Mouse (Mus musculus): ENCODE measurements around the gene Exosc9. TPM values are rescaled to one million over a fixed set of nuclear protein-coding genes. Genes with fewer than 3 reads are reported as not detected.
A peak's percentile ranks its signal among the peaks of the same experiment; 100 is the strongest.

The Exosc9 gene
- polyA plus RNA-seq, 1 experiment from 2014 or later = 24.8 TPM

DNA sequence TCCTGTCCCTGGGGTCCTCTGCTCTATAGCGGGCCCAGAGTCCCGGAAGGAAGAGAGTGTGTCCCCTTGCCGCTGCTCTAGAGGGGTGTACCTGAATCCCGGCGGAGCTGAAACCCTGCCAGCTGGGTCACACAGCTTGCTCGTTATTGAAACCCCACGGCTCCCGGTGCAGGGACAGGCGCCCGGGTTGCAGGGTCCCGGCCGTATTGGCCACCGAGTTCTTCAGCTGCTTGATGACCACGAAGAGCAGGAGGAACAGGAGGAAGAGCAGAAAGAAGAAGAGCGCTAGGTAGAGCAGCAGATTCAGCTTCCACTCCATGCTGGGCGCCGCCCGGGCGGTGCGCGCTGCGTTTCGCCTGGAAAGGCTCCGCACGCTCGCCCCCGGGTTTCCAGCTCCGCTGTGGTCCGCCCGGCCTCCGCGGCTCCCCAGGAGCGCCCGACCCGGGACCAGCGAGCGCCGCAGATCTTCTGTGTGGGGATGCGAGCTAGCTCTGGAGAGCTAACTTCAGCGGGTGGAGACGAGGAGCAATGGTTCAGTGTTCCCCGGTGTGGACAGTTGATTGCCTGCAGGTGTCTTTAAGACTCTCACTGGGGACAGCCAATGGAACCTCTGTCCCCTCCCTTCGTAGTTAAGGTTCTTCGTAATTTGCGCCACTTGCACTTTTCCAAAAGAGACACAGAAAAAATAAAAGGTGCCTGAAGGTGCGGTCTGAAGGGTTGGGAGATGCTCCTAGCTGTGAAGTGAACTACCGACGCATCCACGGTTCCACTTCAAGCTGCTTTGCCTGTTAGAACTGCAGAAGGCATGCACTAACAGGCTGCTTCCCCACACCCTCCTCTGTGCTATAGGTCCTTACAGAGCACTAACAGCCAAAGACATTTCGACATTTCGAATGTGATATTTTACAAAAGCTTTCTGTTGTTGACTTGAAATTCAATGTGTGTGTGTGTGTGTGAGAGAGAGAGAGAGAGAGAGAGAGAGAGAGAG is 31.0 kb upstream of the Exosc9 start, which contains the start of gene Gm11549:
TSS of gene Gm11549 (minus strand) at position 741 of the 988 bp plus-strand sequence.
- ATAC-seq = no peak

DNA sequence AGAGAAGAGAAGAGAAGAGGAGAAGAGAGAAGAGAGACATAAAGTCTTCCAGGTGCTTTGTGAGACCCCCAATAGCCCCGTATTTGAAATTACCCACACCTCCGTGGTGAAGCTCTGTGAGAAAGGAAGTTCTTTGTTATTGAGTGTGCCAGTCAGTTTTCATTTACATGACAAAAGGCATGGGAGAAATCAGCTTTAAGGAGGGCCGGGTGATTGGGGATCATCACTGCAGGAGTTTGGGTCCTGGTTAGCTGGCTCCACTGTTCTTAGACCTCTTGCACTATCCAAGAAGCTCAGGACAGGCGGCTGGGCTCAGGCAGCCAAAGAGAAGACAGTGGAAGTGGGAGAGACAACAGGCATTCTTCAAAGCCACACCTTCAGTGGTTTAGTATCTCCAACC is 30.3 kb upstream of the Exosc9 start:
- H3K9me3 ChIP-seq (ENCODE audit: low read length) = no peaks in the 10 kb centered on the region
- DNase-seq (no peak), ATAC-seq (no peak)
- no peak overlapping the region for H3K4me3 ChIP-seq (ENCODE audit: low read depth, low read length)
- H3K27me3 ChIP-seq (ENCODE audit: insufficient read depth, low read length) = peaks cover 23% of the 10 kb centered on the region
- no peak overlapping the region for H3K9ac ChIP-seq (replicated peaks)
- H3K27ac ChIP-seq (ENCODE audit: low read depth) = no peak overlapping the region
- no peak for TF ChIP-seq CTCF (IDR thresholded peaks at IDR 0.05; ENCODE audit: low read depth)
- no peak for TF ChIP-seq EP300 (IDR thresholded peaks at IDR 0.05; ENCODE audit: low read depth)
- no peaks in the 10 kb centered on the region for H3K36me3 ChIP-seq (replicated peaks; ENCODE audit: insufficient read depth, low read length)
- H3K4me1 ChIP-seq (ENCODE audit: insufficient read depth) = no peaks in the 10 kb centered on the region
- 13% methylated on average over 4 of the region's 4 CpGs for whole genome bisulfite sequencing (ENCODE audit: insufficient replicate concordance)
- no peak overlapping the region for H3K4me2 ChIP-seq (ENCODE audit: low read depth, low read length)

More for the DNA sequence above, 31.0 kb upstream of the Exosc9 start, which contains the start of gene Gm11549:
- DNase-seq = peak; percentile 20
- H3K27me3 ChIP-seq (ENCODE audit: insufficient read depth, low read length) = peaks cover 23% of the 10 kb centered on the region
- 3% methylated on average over 51 of the region's 51 CpGs for WGBS (ENCODE audit: insufficient replicate concordance)
- peak within 1 kb of the TSS; percentile 45 for H3K4me3 ChIP-seq (ENCODE audit: low read depth, low read length)
- H3K4me1 ChIP-seq (ENCODE audit: insufficient read depth) = no peaks in the 10 kb centered on the region
- no peak within 1 kb of the TSS for H3K27ac ChIP-seq (ENCODE audit: low read depth)
- no peaks in the 10 kb centered on the region for H3K9me3 ChIP-seq (ENCODE audit: low read length)
- TF ChIP-seq CTCF (IDR thresholded peaks at IDR 0.05; ENCODE audit: low read depth) = no peak
- no peak for TF ChIP-seq EP300 (IDR thresholded peaks at IDR 0.05; ENCODE audit: low read depth)
- H3K4me2 ChIP-seq (ENCODE audit: low read depth, low read length) = peak within 1 kb of the TSS; percentile 72
- no peak within 1 kb of the TSS for H3K9ac ChIP-seq (replicated peaks)
- H3K36me3 ChIP-seq (replicated peaks; ENCODE audit: insufficient read depth, low read length) = no peaks in the 10 kb centered on the region

DNA sequence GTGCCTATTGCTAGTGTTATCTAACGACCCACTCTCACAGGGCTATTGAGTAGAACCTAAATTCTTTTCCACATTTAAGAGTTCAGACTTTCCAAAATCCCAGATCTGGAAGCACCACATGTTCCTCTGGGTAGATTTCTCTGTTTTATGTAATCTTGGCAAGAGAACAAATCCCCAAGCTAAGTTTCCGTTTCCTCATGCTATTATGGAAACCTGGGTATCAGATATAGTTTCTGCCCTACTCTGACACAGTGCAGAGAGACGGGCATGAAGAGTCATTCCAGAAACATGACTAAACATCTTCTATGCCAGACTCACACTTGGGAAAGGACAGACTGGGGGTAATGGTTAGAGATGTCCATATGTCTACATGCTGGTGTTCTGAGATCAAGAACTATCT is 27.9 kb upstream of the Exosc9 start:
- H3K27me3 ChIP-seq (ENCODE audit: insufficient read depth, low read length) = peaks cover 23% of the 10 kb centered on the region
- no peaks in the 10 kb centered on the region for H3K4me1 ChIP-seq (ENCODE audit: insufficient read depth)
- no peak overlapping the region for H3K4me3 ChIP-seq (ENCODE audit: low read depth, low read length)
- no peak overlapping the region for H3K9ac ChIP-seq (replicated peaks)
- TF ChIP-seq CTCF (IDR thresholded peaks at IDR 0.05; ENCODE audit: low read depth) (no peak), EP300 (IDR thresholded peaks at IDR 0.05; ENCODE audit: low read depth) (no peak)
- DNase-seq (no peak), ATAC-seq (no peak)
- 66% methylated on average over 3 of the region's 3 CpGs for WGBS (ENCODE audit: insufficient replicate concordance)
- H3K36me3 ChIP-seq (replicated peaks; ENCODE audit: insufficient read depth, low read length) = no peaks in the 10 kb centered on the region
- no peak overlapping the region for H3K4me2 ChIP-seq (ENCODE audit: low read depth, low read length)
- H3K9me3 ChIP-seq (ENCODE audit: low read length) = no peaks in the 10 kb centered on the region
- no peak overlapping the region for H3K27ac ChIP-seq (ENCODE audit: low read depth)

DNA sequence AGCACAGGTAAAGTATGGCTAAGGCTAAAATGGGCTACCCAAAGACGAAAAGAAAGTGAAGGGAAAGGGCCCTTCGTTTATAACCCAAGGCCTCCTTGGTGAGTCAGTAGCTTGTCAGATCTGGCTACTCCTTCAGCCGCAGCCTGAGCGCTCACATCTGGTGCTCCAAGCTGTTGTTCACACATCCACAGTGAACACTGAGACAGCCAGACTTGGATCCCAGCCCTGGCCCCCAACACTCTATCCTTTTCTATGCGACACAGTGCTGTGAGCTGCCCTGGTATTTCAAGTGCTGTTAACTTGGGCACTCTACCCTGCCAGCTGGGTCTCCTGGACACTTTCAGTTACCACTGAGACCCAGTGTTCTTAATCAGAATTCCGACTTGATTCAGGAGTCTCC is 22.1 kb upstream of the Exosc9 start:
- no peak overlapping the region for H3K27ac ChIP-seq (ENCODE audit: low read depth)
- H3K4me3 ChIP-seq (ENCODE audit: low read depth, low read length) = no peak overlapping the region
- ATAC-seq = no peak
- H3K36me3 ChIP-seq (replicated peaks; ENCODE audit: insufficient read depth, low read length) = no peaks in the 10 kb centered on the region
- H3K9me3 ChIP-seq (ENCODE audit: low read length) = no peaks in the 10 kb centered on the region
- H3K27me3 ChIP-seq (ENCODE audit: insufficient read depth, low read length) = no peaks in the 10 kb centered on the region
- peaks cover 8% of the 10 kb centered on the region for H3K4me1 ChIP-seq (ENCODE audit: insufficient read depth)
- H3K4me2 ChIP-seq (ENCODE audit: low read depth, low read length) = no peak overlapping the region
- no peak overlapping the region for H3K9ac ChIP-seq (replicated peaks)
- WGBS (ENCODE audit: insufficient replicate concordance) = 82% methylated on average over 6 of the region's 6 CpGs
- no peak for DNase-seq
- no peak for TF ChIP-seq CTCF (IDR thresholded peaks at IDR 0.05; ENCODE audit: low read depth)
- TF ChIP-seq EP300 (IDR thresholded peaks at IDR 0.05; ENCODE audit: low read depth) = no peak

GRCm38 (mm10) chr3:36530781-36531180 is 21.6 kb upstream of the Exosc9 start:
- Histone ChIP-seq H3K4me1 (ENCODE audit: insufficient read depth) (peaks cover 8% of the 10 kb centered on the region), H3K36me3 (replicated peaks; ENCODE audit: insufficient read depth, low read length) (no peaks in the 10 kb centered on the region), H3K4me2 (ENCODE audit: low read depth, low read length) (no peak overlapping the region), H3K27me3 (ENCODE audit: insufficient read depth, low read length) (no peaks in the 10 kb centered on the region), H3K9ac (replicated peaks) (no peak overlapping the region), H3K9me3 (ENCODE audit: low read length) (no peaks in the 10 kb centered on the region), H3K27ac (ENCODE audit: low read depth) (no peak overlapping the region), H3K4me3 (ENCODE audit: low read depth, low read length) (no peak overlapping the region)
- DNase-seq (no peak), ATAC-seq (no peak)
- no peak for TF ChIP-seq CTCF (IDR thresholded peaks at IDR 0.05; ENCODE audit: low read depth)
- no peak for TF ChIP-seq EP300 (IDR thresholded peaks at IDR 0.05; ENCODE audit: low read depth)
- WGBS (ENCODE audit: insufficient replicate concordance) = 68% methylated on average over 5 of the region's 5 CpGs

- Histone ChIP-seq H3K4me3 (ENCODE audit: low read depth, low read length) (no peak overlapping the region), H3K36me3 (replicated peaks; ENCODE audit: insufficient read depth, low read length) (no peaks in the 10 kb centered on the region), H3K4me2 (ENCODE audit: low read depth, low read length) (no peak overlapping the region), H3K27me3 (ENCODE audit: insufficient read depth, low read length) (no peaks in the 10 kb centered on the region), H3K27ac (ENCODE audit: low read depth) (no peak overlapping the region), H3K9me3 (ENCODE audit: low read length) (no peaks in the 10 kb centered on the region), H3K9ac (replicated peaks) (no peak overlapping the region), H3K4me1 (ENCODE audit: insufficient read depth) (peaks cover 8% of the 10 kb centered on the region)
- TF ChIP-seq CTCF (IDR thresholded peaks at IDR 0.05; ENCODE audit: low read depth) (no peak), EP300 (IDR thresholded peaks at IDR 0.05; ENCODE audit: low read depth) (no peak)
- DNase-seq (no peak), ATAC-seq (no peak)
- 59% methylated on average over 2 of the region's 2 CpGs for WGBS (ENCODE audit: insufficient replicate concordance)
Measured at GRCm38 (mm10) chr3:36531242-36531641, 21.2 kb upstream of the Exosc9 start.
